Mouse (Mus musculus) hindbrain, embryonic 13.5 days (tissue): ENCODE results near the gene Jade3. TPM values are rescaled to one million over a fixed set of nuclear protein-coding genes. Genes with fewer than 3 reads are reported as not detected.
A peak's percentile ranks its signal among the peaks of the same experiment; 100 is the strongest.

Experiments
- ATAC-seq: fragments of 200-750 bp; cut with Nextera tagmentation; 2 replicates; pipeline ENCODE4 v1.8.0; 2017; ENCODE audit warnings: moderate TSS enrichment; ENCODE audit not compliant: low FRiP score
- H3K27ac ChIP-seq: fragments of 300-500 bp; sonication (generic); 2 replicates; pipeline ENCODE4 v1.5.1; 2015; ENCODE audit warnings: inconsistent platforms, mild to moderate bottlenecking, moderate library complexity
- H3K27me3 ChIP-seq: fragments of 300-500 bp; sonication (generic); 2 replicates; pipeline ENCODE4 v1.6.1; 2015; ENCODE audit warnings: mild to moderate bottlenecking, inconsistent platforms
- H3K36me3 ChIP-seq: fragments of 300-500 bp; sonication (generic); 2 replicates; pipeline ENCODE4 v1.6.1; 2015; ENCODE audit warnings: mild to moderate bottlenecking, inconsistent platforms
- H3K4me1 ChIP-seq: fragments of 300-500 bp; sonication (generic); replicated peaks from 2 replicates; pipeline ENCODE4 v1.6.1; 2015; ENCODE audit warnings: inconsistent platforms
- H3K4me2 ChIP-seq: fragments of 300-500 bp; sonication (generic); 2 replicates; pipeline ENCODE4 v1.6.1; 2015; ENCODE audit warnings: inconsistent platforms, mild to moderate bottlenecking, moderate library complexity
- H3K4me3 ChIP-seq: fragments of 300-500 bp; sonication (generic); 2 replicates; pipeline ENCODE4 v1.5.1; 2015; ENCODE audit warnings: mild to moderate bottlenecking, inconsistent platforms
- H3K9ac ChIP-seq: fragments of 300-500 bp; sonication (generic); 2 replicates; pipeline ENCODE4 v1.6.1; 2015; ENCODE audit warnings: mild to moderate bottlenecking, inconsistent platforms
- H3K9me3 ChIP-seq: fragments of 300-500 bp; sonication (generic); 2 replicates; pipeline ENCODE4 v1.6.1; 2016; ENCODE audit warnings: inconsistent platforms
- WGBS: fragments of 180-500 bp; shearing (Covaris S2); methylation state at CpG from one replicate; pipeline ENCODE4 v1.1.7; 2015; 5-methylcytosine and 5-hydroxymethylcytosine counted together
- polyA plus RNA-seq: library from polyadenylated mRNA; unstranded; fragments of >200 nt; fragmentation: Nextera tagmentation; extraction: Ambion mirVana; gene quantifications from 2 replicates; pipeline ENCODE4 v1.2.1, GENCODE M21; 2015

The Jade3 gene
- polyA plus RNA-seq, 1 experiment from 2014 or later = 6.5 TPM

GRCm38 (mm10) chrX:20549532-20549931 lies 124.0 kb downstream of the Jade3 start, which contains the start of gene Rgn:
TSS of gene Rgn (plus strand) at chrX:20549787.
- ATAC-seq = no peak
- Histone ChIP-seq H3K36me3 (no peaks in the 10 kb centered on the region), H3K9ac (no peak within 1 kb of the TSS), H3K27ac (no peak within 1 kb of the TSS), H3K4me1 (no peaks in the 10 kb centered on the region), H3K4me3 (peak within 1 kb of the TSS; percentile 39), H3K27me3 (no peaks in the 10 kb centered on the region), H3K9me3 (no peaks in the 10 kb centered on the region), H3K4me2 (peak within 1 kb of the TSS; percentile 59)
- WGBS = 74% methylated on average over 3 of the region's 3 CpGs

DNA sequence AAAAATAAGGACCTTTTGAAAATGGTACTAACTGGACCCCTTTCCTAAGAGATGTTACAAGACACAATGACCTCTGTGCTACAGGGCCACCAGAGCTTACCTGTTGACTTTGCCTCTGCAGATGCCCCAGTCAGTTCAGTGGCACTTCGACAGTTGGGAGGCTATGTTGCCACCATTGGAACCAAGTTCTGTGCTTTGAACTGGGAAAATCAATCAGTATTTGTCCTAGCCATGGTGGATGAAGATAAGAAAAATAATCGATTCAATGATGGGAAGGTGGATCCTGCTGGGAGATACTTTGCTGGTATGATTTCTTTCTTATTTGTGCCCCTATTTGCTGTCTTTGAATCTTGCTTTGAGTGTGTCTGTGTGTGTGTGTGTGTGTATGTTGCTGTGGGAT lies 126.7 kb downstream of the Jade3 start:
- 78% methylated on average over 2 of the region's 2 CpGs for WGBS
- H3K27ac ChIP-seq = no peak overlapping the region
- no peaks in the 10 kb centered on the region for H3K36me3 ChIP-seq
- no peak overlapping the region for H3K9ac ChIP-seq
- no peak overlapping the region for H3K4me3 ChIP-seq
- no peaks in the 10 kb centered on the region for H3K4me1 ChIP-seq
- no peaks in the 10 kb centered on the region for H3K27me3 ChIP-seq
- H3K9me3 ChIP-seq = no peaks in the 10 kb centered on the region
- no peak for ATAC-seq
- H3K4me2 ChIP-seq = no peak overlapping the region

- no peaks in the 10 kb centered on the region for H3K9me3 ChIP-seq
- no peaks in the 10 kb centered on the region for H3K36me3 ChIP-seq
- H3K27ac ChIP-seq = no peak overlapping the region
- no peak overlapping the region for H3K4me3 ChIP-seq
- H3K4me2 ChIP-seq = no peak overlapping the region
- no peaks in the 10 kb centered on the region for H3K4me1 ChIP-seq
- no peak for ATAC-seq
- no peaks in the 10 kb centered on the region for H3K27me3 ChIP-seq
- 43% methylated on average over 1 of the region's 1 CpGs for WGBS
- no peak overlapping the region for H3K9ac ChIP-seq
Measured at GRCm38 (mm10) chrX:20561846-20562245, 136.4 kb downstream of the Jade3 start.

- Histone ChIP-seq H3K4me1 (no peaks in the 10 kb centered on the region), H3K27ac (no peak overlapping the region), H3K9me3 (no peaks in the 10 kb centered on the region), H3K4me3 (no peak overlapping the region), H3K9ac (no peak overlapping the region), H3K27me3 (no peaks in the 10 kb centered on the region), H3K4me2 (no peak overlapping the region), H3K36me3 (no peaks in the 10 kb centered on the region)
- ATAC-seq = no peak
- 71% methylated on average over 4 of the region's 4 CpGs for WGBS
Measured at GRCm38 (mm10) chrX:20563941-20564340, 138.5 kb downstream of the Jade3 start.

Other genes with a start within 250 kb of the Jade3 start
- gene Slc9a7, start 133.9 kb upstream of the Jade3 start, polyA plus RNA-seq = 6.1 and 7.6 TPM in 2 replicates
- 15.6 and 17.9 TPM in 2 replicates for gene Rp2, start 61.2 kb upstream of the Jade3 start, polyA plus RNA-seq
- gene Rgn, start 124.1 kb downstream of the Jade3 start, polyA plus RNA-seq = 0.56 and 0.57 TPM in 2 replicates
- gene Rbm10, start 191.8 kb downstream of the Jade3 start, polyA plus RNA-seq = 63.5 and 63.9 TPM in 2 replicates
- gene Ndufb11, start 191.9 kb downstream of the Jade3 start, polyA plus RNA-seq = 220 and 231 TPM in 2 replicates
- 394 and 406 TPM in 2 replicates for gene Uba1, start 232.6 kb downstream of the Jade3 start, polyA plus RNA-seq